Mouse (Mus musculus): Measurements from ENCODE around the gene Nagk.
"Not testable (repeated sequence)": the region's sequence is repeated elsewhere in the genome, so short reads cannot be mapped to it uniquely, and the experiment has no call there.

Nagk gene

GRCm38 (mm10) chr6:83794760-83795296 lies at the start of gene Nagk:
Gene Nagk (plus strand): TSS chr6:83794982.
- DNase-seq (ENCODE audit: low spot score in 2 of 2), result peak; percentile 91 to 94

DNA sequence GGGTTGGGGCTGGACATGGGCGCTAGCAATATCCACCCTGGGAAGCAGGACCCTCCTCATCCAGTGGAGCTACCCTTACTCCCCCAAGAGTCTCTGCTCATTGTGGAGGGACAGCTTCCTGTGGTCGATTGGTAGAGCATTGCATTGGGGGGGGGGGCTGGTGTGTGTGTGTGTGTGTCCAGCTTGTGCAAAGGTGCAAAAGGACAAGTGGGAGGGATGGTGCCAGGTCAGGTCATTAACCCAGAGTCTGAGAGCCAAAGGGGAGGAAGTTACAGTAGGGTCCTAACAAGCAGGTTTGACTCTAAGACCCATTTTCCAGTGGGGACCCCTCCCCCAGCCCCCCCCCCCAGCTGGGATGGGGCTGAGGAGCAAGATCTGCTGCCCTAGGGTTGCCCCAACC lies 49.3 kb upstream of the Nagk start:
- no peak for DNase-seq (ENCODE audit: low spot score in 2 of 2)

DNA sequence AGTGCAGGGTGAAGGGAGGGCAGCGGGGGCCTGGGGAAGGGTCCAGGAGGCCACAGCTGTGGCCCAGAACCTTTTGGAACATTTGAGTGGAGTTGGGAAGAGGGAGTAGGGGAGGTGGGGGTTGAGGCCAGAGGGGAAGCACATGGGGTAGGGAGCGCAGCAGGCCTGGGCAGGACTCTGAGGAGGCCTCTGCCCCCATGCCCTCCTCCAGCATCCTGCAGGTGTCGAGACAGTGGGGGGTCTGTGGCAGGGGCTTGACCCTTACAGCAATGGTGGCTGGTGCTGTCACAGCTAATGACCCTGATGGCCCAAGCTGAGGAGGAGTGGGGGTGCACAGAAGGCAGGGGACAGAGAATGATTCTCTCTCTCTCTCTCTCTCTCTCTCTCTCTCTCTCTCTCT lies 45.5 kb upstream of the Nagk start:
- no peak for DNase-seq (ENCODE audit: low spot score in 2 of 2)

DNA sequence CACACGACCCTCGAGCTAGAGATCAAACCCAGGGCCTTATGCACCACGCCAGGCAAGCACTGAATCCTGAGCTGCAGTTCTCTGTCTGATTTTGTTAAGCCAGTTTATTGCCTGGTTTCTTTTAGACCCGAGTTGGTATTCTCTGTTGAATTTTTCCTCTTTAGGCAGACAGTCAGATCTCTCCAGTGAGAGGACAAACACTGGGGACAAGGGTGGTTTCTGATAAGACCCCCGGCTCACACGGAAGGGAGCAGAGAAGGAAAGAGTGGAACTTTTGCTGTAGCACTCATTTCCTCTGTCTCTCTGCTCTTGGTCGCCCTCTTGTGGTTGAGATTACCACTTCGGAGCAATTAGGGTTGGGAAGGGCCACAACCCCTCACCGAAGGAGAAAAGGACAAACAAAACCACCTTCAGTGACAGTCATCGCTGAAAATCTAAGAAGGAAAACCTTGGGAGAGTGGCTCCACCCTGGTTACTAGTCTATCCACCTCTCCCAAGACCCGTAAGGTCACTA lies 44.6 kb upstream of the Nagk start:
- DNase-seq (ENCODE audit: low spot score in 2 of 2), result peak in 1 of 2 experiments; percentile 35

DNA sequence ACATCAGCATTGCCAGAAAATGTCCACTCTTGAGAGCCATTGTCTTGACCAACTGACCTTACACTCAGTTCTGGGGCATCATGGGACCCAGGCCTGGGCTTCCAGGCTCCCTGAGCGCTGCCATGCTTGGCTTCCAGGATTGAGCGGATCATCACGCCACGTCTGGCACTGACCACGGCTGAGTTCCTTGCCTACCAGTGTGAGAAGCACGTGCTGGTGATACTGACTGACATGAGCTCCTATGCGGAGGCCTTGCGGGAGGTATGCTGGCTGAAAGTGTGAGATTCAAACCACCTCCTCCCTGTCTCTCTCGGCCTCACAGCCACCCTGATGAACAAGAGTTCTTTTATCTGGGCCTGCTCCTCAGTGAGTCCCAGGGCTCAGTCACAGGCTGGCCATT lies 38.7 kb upstream of the Nagk start:
- DNase-seq (ENCODE audit: low spot score in 2 of 2), result no peak

GRCm38 (mm10) chr6:83762344-83762743 lies 32.4 kb upstream of the Nagk start, which contains the start of gene Ankrd53:
Gene Ankrd53 (plus strand): TSS chr6:83762644.
- no peak for DNase-seq (ENCODE audit: low spot score in 2 of 2)

GRCm38 (mm10) chr6:83762880-83763431 lies 31.8 kb upstream of the Nagk start:
- no peak for DNase-seq (ENCODE audit: low spot score in 2 of 2)

- DNase-seq (ENCODE audit: low spot score in 2 of 2), result no peak
Observed at GRCm38 (mm10) chr6:83766982-83767381, 27.8 kb upstream of the Nagk start.

DNA sequence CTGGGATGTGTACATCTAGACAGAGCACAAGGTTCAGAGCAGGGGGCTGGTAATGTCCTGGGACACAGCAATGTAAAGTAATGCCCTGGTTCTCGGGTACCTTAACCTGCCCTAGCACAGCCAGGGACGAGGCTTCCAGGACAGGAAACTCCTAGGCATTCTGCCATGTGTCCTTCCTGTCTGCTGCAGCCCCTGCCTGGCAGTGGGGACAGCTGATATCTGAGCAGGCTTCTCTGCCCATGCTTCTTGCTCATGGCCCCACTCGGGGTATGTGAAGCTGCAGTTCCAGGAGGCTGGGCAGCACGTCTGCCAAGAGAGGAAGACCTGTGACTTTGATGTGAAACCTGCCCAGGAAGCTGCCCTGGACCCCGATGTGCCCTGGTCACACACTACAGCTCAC lies 26.3 kb upstream of the Nagk start:
- no peak for DNase-seq (ENCODE audit: low spot score in 2 of 2)

GRCm38 (mm10) chr6:83774126-83774525 lies 20.7 kb upstream of the Nagk start:
- no peak for DNase-seq (ENCODE audit: low spot score in 2 of 2)

DNA sequence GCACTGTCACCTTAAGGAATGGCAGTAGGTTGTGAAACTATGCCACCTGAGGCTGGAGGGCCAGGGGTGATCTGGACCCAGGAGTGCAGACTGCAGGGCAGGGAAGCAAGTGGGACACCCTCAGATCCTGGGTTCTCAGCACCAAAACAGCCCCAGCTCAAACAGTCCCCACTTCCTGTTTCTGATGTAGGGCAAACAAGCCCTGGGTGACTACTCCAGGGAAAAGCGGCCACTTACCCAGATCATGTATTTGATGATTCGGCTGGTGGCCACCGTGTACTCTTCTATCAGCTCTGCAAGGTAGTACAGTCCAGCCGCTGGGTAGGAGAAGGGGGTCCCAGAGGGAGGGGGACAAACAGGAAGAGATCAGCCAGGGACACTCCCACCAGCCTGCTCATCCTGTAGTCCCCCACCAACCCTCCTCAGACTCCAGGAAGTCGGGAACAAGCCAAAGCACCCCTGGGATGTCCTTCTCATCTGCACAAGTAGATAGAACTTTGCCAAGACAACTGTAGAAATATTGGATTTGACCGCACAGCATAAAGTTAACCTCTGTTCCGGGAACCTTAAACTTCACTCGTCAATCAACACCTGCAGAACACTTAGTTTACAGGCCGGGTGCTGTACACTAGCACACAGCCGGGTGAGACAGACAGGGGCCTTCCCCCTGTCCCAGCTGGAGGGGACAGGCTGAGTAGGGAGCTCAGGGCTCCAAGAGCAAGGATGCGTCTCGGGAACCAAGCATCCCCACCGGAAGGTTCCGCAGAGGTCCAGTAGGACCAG lies 19.8 kb upstream of the Nagk start:
- DNase-seq (ENCODE audit: low spot score in 2 of 2), result no peak

- DNase-seq (ENCODE audit: low spot score in 2 of 2), result peak; percentile 77 to 87
Observed at GRCm38 (mm10) chr6:83775638-83776293, 19.0 kb upstream of the Nagk start, which contains the start of gene Tex261. Gene Tex261 (minus strand): TSS chr6:83775813.

DNA sequence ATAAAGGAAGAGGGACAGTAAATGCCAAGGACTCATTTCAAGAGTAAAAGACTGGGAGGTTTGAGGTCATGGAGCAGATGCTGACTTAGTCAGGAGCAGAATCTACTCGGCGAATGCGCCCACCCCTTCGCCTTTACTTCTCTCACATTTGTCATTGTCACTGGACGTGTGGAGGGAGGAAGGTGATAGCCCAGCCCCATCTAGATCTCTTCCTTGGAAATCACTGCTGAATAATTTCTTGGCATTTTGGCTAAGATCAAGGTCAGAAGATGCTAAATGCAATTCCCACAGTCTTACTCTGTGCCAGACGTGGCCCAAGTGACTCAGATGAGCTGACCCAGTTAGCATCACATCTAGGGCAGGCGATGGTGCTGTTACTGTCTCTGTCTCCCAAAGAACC lies 16.5 kb upstream of the Nagk start:
- DNase-seq (ENCODE audit: low spot score in 2 of 2), result no peak

DNA sequence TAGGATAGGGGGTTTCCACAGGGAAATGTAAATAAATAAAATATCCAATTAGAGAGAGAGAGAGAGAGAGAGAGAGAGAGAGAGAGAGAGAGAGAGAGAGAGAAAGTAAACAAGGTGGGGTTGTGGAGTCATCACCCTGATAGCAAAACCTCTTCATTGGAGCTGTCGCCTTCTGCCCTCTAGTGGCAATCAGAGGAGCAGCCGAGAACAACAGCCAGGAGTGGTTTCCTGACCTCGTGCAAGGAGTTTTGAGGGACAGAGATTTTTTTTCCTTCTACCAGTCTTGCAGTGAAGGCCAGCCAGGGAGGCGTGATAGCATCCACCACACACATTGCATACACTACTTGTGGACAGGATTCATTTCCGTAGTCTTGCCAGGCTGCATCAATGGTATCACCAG lies 15.8 kb upstream of the Nagk start:
- no peak for DNase-seq (ENCODE audit: low spot score in 2 of 2)

GRCm38 (mm10) chr6:83786426-83786825 lies 8.4 kb upstream of the Nagk start:
- no peak for DNase-seq (ENCODE audit: low spot score in 2 of 2)

DNA sequence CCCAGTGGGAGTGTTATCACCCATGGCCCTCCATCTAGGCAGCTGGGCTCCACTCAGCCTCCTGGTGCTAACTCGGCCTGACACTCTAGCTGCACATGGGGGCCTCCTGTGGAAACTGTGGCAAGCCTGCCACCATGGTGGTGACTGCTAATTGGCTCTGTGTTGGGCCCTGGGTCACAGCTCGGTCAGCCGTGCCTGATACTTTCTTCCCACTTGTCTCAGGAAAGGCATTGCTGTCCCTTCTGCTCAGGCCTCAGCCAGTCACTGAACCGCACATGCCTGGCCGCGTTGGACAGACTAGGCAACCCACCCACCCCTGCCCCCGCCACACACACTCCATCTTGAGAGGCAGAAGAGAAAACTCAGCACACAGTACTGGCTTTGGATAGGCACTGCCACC lies 6.2 kb upstream of the Nagk start:
- no peak for DNase-seq (ENCODE audit: low spot score in 2 of 2)

GRCm38 (mm10) chr6:83790533-83790932 lies 4.2 kb upstream of the Nagk start:
- not testable (repeated sequence) for DNase-seq (ENCODE audit: low spot score in 2 of 2)

- DNase-seq (ENCODE audit: low spot score in 2 of 2), result no peak
Observed at GRCm38 (mm10) chr6:83791251-83791890, 3.4 kb upstream of the Nagk start.

- no peak for DNase-seq (ENCODE audit: low spot score in 2 of 2)
Observed at GRCm38 (mm10) chr6:83795492-83795900, 714 bp downstream of the Nagk start.

- DNase-seq (ENCODE audit: low spot score in 2 of 2), result no peak
Observed at GRCm38 (mm10) chr6:83796686-83797085, 1.9 kb downstream of the Nagk start.

GRCm38 (mm10) chr6:83802033-83802432 lies 7.3 kb downstream of the Nagk start:
- DNase-seq (ENCODE audit: low spot score in 2 of 2), result no peak

DNA sequence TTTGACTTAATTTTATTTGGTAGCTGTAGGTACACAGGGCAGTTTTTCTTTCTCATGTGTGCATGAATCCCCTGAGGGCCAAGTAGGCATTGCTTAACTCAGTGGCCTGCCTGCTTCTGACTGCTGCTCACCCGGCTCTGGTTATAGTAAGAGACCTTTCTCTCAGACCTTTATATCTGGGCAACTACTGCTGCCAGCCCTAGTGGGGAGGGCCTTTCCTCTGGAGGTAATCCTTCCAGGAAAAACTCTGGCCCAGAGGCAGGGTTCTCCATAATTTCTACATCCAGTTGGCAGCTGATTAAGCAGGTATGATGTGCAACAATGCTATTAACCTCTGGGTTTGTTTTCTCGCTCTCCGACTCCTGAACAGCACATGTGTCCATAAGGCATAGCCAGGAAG lies 8.1 kb downstream of the Nagk start:
- no peak for DNase-seq (ENCODE audit: low spot score in 2 of 2)

Data from frontal cortex, postnatal 10 days (tissue).